In the genomic region with DNA sequence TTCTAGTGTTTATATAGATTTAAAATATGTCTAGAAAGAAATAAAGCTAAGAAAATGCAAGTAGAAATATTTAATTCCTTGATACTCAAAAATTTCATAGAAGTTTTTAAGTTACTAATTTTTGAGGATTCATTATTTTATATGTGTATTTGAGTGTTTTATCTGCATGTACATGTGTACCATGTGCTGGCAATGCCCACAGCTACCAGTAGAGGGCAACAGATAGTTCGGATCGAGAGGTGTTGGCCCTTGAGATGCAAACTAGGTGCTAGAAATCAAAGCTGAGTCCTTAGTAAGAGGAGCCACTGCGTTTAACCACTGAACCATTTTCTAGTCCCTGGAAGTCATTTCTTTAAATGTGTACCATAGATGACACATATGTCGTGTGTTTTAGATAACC, we compare ENCODE assay signal across 11 mouse cellular contexts.
DNase-seq lines count a peak whose midpoint lies in the region; ATAC-seq and TF ChIP-seq lines count a peak whose summit lies in the region.
"Had no signal": no experiment of that assay in that cellular context is flagged by ENCODE, and none has a peak within 500 bp of the region (broad histone marks: within the 10 kb centered on the region; RNA-seq: fewer than 3 reads in every experiment).

No protein-coding gene starts in this region.

- H3K4me3 ChIP-seq in liver, postnatal 0 days (ENCODE audit: low read depth, low read length) = no peak overlapping the region
- H3K4me3 ChIP-seq: liver, embryonic 13.5 days had no signal

- no peaks in the 10 kb centered on the region for H3K9me3 ChIP-seq in liver, postnatal 0 days (ENCODE audit: low read length)
- H3K9me3 ChIP-seq: liver, embryonic 13.5 days had no signal

- 65% methylated on average over 4 of the region's 4 CpGs for WGBS in liver, postnatal 0 days (ENCODE audit: insufficient replicate concordance)

- H3K9ac ChIP-seq in liver, postnatal 0 days (replicated peaks) = no peak overlapping the region
- H3K9ac ChIP-seq: liver, embryonic 13.5 days had no signal

- peak; percentile 5 for DNase-seq in kidney, postnatal 10 days
- no peak for DNase-seq in kidney, postnatal 14 days
- peak; percentile 5 for DNase-seq in right cerebral cortex, postnatal 14 days
- DNase-seq in right cerebral cortex, postnatal 4 days = no peak
- DNase-seq in NIH3T3 (ENCODE audit: low read depth) = peak; percentile 23
- DNase-seq in liver, postnatal 0 days = peak; percentile 10
- DNase-seq in right cerebral cortex, postnatal 10 days (ENCODE audit: low spot score in 2 of 2) = no peak
- DNase-seq: gastrocnemius, postnatal 36 days; heart, postnatal 10 days; liver, embryonic 13.5 days had no signal

- H3K4me1 ChIP-seq in liver, postnatal 0 days (ENCODE audit: insufficient read depth) = no peaks in the 10 kb centered on the region
- H3K4me1 ChIP-seq: liver, embryonic 13.5 days had no signal

- no peak for TF ChIP-seq EP300 in liver, postnatal 0 days (IDR thresholded peaks at IDR 0.05; ENCODE audit: low read depth)

- ATAC-seq in liver, postnatal 0 days = no peak
- ATAC-seq: intestine, embryonic 16.5 days had no signal

- no peaks in the 10 kb centered on the region for H3K36me3 ChIP-seq in liver, postnatal 0 days (replicated peaks; ENCODE audit: insufficient read depth, low read length)
- H3K36me3 ChIP-seq: liver, embryonic 13.5 days had no signal

- H3K4me2 ChIP-seq in liver, postnatal 0 days (ENCODE audit: low read depth, low read length) = no peak overlapping the region
- H3K4me2 ChIP-seq: liver, embryonic 13.5 days had no signal

- no peak overlapping the region for H3K27ac ChIP-seq in liver, postnatal 0 days (ENCODE audit: low read depth)
- H3K27ac ChIP-seq: liver, embryonic 13.5 days had no signal

- TF ChIP-seq CTCF in liver, postnatal 0 days (IDR thresholded peaks at IDR 0.05; ENCODE audit: low read depth) = peak; percentile 33; the same call in 1 of the 2 replicates

- H3K27me3 ChIP-seq in liver, postnatal 0 days (ENCODE audit: insufficient read depth, low read length) = no peaks in the 10 kb centered on the region
- H3K27me3 ChIP-seq: liver, embryonic 13.5 days had no signal

Comparison
In these comparisons a context has a peak if more than half of its experiments do, and no peak if none do; other contexts are left out.
1. DNase-seq: peak in kidney, postnatal 10 days (single experiment), right cerebral cortex, postnatal 14 days (single experiment), NIH3T3 (single experiment) and liver, postnatal 0 days (single experiment); none in kidney, postnatal 14 days (single experiment), right cerebral cortex, postnatal 4 days (single experiment) and right cerebral cortex, postnatal 10 days (0 of 2).